Mouse (Mus musculus): Measurements from ENCODE around the gene Ferd3l. TPM values are rescaled to one million over a fixed set of nuclear protein-coding genes. Genes with fewer than 3 reads are reported as not detected.
A peak's percentile ranks its signal among the peaks of the same experiment; 100 is the strongest.

The Ferd3l gene
- polyA plus RNA-seq, 1 experiment: not detected

- no peaks in the 10 kb centered on the region for H3K9me3 ChIP-seq (replicated peaks; ENCODE audit: control insufficient read depth, insufficient read depth, low read length, poor library complexity, severe bottlenecking)
- no peaks in the 10 kb centered on the region for H3K36me3 ChIP-seq (ENCODE audit: control insufficient read depth, insufficient read depth, low read length, poor library complexity, severe bottlenecking)
- TF ChIP-seq CTCF (IDR thresholded peaks at IDR 0.05; ENCODE audit: low read depth, low read length) (no peak), EP300 (IDR thresholded peaks at IDR 0.05; ENCODE audit: insufficient read depth, low read depth, low read length) (no peak), POLR2A (IDR thresholded peaks at IDR 0.05; ENCODE audit: insufficient read depth, low read length) (no peak)
- H3K27me3 ChIP-seq (ENCODE audit: control insufficient read depth, insufficient read depth, low read length, poor library complexity, severe bottlenecking): peaks cover 7% of the 10 kb centered on the region
- peak overlapping the region; percentile 19; the same call in 1 of the 2 replicates for H3K4me3 ChIP-seq (ENCODE audit: low read depth, low read length)
- no peak overlapping the region for H3K27ac ChIP-seq (ENCODE audit: insufficient read depth, low read length)
- peak overlapping the region; percentile 49; the same call in 1 of the 2 replicates for H3K9ac ChIP-seq (ENCODE audit: low read depth, poor library complexity, severe bottlenecking)
- H3K4me1 ChIP-seq (ENCODE audit: control insufficient read depth, insufficient read depth, low read length): no peaks in the 10 kb centered on the region
Measured at GRCm38 (mm10) chr12:33968041-33968897, 40.0 kb downstream of the Ferd3l start.

GRCm38 (mm10) chr12:33968898-33969178 is 40.6 kb downstream of the Ferd3l start:
- Histone ChIP-seq H3K36me3 (ENCODE audit: control insufficient read depth, insufficient read depth, low read length, poor library complexity, severe bottlenecking) (no peaks in the 10 kb centered on the region), H3K9ac (ENCODE audit: low read depth, poor library complexity, severe bottlenecking) (no peak overlapping the region), H3K9me3 (replicated peaks; ENCODE audit: control insufficient read depth, insufficient read depth, low read length, poor library complexity, severe bottlenecking) (no peaks in the 10 kb centered on the region), H3K27ac (ENCODE audit: insufficient read depth, low read length) (no peak overlapping the region), H3K27me3 (ENCODE audit: control insufficient read depth, insufficient read depth, low read length, poor library complexity, severe bottlenecking) (peaks cover 7% of the 10 kb centered on the region), H3K4me1 (ENCODE audit: control insufficient read depth, insufficient read depth, low read length) (no peaks in the 10 kb centered on the region), H3K4me3 (ENCODE audit: low read depth, low read length) (no peak overlapping the region)
- no peak for TF ChIP-seq POLR2A (IDR thresholded peaks at IDR 0.05; ENCODE audit: insufficient read depth, low read length)
- TF ChIP-seq CTCF (IDR thresholded peaks at IDR 0.05; ENCODE audit: low read depth, low read length): no peak
- TF ChIP-seq EP300 (IDR thresholded peaks at IDR 0.05; ENCODE audit: insufficient read depth, low read depth, low read length): no peak

Other genes with a start within 250 kb of the Ferd3l start
- 3.4 and 6.2 TPM in 2 replicates for gene Twist1, start 29.2 kb downstream of the Ferd3l start, polyA plus RNA-seq (2011; ENCODE audit: insufficient read depth, insufficient read length, low read depth, missing spikeins)